Mouse (Mus musculus) cerebellum, adult 2 months (tissue): ENCODE measurements around the gene Tango2.
"Not testable (repeated sequence)": the region's sequence is repeated elsewhere in the genome, so short reads cannot be mapped to it uniquely, and the experiment has no call there.

ENCODE experiments used
- CTCF ChIP-seq: fragments of 200-500 bp; IDR thresholded peaks from 2 replicates; pipeline ENCODE4 v1.5.1; 2011; ENCODE audit warnings: low read depth, mild to moderate bottlenecking, control low read depth, low read length, moderate library complexity, borderline replicate concordance; ENCODE audit not compliant: insufficient read depth
- POLR2A ChIP-seq: fragments of 200-500 bp; IDR thresholded peaks from 2 replicates; pipeline ENCODE4 v1.6.1; 2011; ENCODE audit warnings: low read length, control low read depth, borderline replicate concordance; ENCODE audit not compliant: insufficient read depth

GRCm38 (mm10) chr16:18289614-18290013 is 58.3 kb downstream of the Tango2 start:
- not testable (repeated sequence) for TF ChIP-seq POLR2A, CTCF
